Mouse (Mus musculus): ENCODE results near the gene Klhdc10.

Klhdc10 gene

DNA sequence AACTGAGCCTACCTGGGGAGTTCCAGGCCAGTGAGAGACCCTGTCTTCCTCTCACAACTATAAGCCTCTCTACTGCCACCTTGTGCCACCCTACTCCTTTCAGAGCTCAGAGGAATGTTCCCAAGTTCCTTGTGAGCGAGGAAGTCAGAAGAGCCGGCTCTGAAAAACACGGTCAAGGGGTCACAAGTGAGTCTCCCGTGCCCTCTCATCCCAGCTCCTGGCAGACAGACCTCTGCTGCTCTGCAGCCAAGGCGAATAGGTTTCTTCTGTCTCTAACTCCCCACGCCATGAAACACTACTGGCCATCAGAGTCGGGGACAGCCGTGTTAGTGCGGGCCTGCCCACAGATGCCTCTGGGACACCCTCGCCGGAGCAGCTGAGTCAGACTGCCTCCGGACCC lies 67.0 kb downstream of the Klhdc10 start:
- DNase-seq (ENCODE audit: low read depth, low spot score) = peak; percentile 74

DNA sequence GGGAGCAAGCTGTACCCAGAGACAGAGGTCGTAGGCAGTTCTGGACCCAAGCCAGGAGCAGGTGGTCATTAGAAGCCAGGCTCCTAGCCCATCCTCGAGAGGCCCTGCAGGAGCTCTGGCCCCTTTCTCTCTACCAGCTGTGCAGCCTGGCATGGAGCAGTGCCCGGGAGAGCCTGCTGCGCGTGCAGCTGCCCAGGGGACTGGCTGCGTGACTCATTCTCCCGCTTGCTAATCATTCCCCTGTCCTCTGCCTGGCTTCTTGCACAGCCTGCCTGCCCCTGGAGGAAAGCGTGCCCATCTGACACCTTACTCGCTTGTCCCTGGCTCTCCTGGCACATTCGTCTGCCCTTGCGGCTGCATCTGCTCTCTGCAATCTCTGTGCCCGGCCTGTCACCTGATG lies 67.7 kb downstream of the Klhdc10 start:
- DNase-seq (ENCODE audit: low read depth, low spot score) = peak; percentile 56

DNA sequence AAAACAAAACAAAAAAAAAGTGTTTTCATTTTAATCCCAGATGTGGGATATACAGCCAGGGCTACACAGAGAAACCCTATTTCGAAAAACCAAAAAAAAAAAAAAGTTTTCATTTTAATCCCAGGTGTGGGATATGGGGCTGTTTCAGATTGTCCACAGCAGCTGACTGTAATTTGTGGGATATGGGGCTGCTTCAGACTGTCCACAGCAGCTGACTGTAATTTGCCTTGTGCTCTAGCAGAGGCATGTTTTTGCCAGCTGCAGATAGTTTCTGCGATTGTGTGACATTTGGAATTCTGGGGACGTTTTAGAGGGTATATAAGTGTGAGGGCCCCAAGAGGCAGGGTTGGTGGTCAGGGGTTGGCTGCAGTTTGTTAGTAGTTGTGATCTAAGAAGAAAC lies 70.0 kb downstream of the Klhdc10 start:
- DNase-seq (ENCODE audit: low read depth, low spot score) = no peak

DNA sequence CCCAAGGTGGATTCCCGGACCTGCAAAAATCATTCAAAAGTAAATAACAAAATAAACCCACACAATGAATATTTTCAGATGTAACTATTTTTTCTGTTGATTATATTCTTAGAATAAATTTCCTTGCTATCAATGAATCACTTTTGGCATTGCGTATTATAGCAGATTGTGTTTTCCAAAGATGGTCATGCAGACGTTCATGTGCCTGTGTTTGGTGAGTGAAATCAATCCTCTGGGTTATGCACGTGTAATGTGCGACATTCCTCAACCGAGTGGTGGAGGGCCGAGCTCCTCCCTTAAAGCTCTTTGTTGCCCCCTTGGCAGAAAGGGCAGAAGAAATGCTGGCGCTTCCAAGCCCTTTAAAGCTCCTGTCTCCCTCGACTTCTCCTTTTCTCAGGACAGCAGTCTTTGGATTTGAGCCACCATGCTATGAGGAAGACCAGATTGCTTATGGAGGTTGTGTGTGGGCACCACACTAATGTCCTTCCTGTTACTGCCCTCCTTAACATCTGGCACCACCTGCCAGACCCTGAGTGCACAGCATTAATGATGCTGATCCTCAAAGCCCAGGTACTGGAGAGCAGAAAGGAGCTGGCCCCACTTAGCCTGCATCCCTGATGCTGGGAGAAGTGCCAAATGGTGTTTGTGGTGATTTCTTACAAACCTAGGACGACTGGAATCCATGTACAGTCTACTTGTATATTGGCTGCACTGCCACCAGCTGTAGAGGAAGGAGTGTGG lies 74.5 kb downstream of the Klhdc10 start:
- DNase-seq (ENCODE audit: low read depth, low spot score) = no peak

DNA sequence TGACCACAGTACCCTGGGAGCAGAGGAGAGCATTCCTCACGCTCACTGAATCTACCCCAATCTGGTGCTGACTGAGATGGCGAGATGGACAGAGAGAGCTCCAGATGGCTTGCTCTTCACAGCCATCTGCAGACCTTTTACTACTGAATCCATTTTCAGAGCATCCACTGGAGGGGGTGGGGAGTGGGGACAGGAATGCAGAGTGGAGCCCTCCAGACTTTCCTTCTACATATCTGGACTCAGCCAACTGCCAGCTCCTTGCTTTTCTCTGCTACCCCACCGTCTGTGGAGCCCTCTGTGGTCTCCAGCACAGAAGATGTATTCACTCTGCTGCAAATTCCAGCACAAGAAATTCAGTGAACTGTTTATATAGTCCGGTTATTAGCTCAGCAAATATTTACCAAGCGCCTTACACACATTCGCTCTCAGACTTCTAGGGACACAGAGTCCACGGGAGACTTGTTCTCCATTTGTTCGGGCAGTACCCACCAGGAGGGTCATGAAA lies 75.6 kb downstream of the Klhdc10 start:
- no peak for DNase-seq (ENCODE audit: low read depth, low spot score)

DNA sequence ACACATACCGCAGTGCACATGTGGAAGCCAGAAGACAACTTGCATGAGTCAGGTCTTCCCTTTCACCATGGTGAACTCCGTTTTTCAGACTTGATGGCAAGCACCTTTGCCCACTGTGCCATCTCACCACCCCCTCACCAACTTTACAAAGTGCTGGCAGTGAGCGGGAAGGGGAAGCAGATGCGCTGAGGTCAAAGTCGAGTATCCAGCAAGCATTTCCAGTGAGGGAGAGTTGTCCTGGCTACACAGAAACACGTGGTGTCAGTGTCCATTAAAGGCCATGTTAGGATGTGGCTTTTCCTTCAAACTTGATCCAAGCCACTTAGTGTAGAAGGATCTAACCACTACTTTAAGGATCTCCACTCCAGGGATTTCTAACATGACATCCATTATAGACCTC lies 76.1 kb downstream of the Klhdc10 start:
- no peak for DNase-seq (ENCODE audit: low read depth, low spot score)

DNA sequence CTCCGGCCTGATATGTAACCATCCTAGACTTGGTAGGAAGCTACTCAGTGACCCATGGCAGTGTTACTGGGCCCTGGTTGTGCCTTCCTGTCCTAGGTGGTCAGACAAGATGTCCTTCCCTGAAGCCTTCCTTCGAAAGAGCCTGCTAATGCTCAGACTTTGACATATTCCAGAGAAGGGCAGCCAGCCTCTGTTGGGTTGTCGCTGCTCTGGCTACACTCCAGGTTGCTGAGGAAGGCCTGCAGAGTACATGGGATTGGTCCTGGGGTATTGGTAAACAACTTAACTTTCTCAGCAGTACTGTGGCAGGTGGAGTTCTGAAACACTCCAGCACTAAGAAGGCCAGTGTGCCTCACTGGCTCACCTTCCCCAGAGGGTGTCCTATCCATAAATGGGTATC lies 77.8 kb downstream of the Klhdc10 start:
- no peak for DNase-seq (ENCODE audit: low read depth, low spot score)

DNA sequence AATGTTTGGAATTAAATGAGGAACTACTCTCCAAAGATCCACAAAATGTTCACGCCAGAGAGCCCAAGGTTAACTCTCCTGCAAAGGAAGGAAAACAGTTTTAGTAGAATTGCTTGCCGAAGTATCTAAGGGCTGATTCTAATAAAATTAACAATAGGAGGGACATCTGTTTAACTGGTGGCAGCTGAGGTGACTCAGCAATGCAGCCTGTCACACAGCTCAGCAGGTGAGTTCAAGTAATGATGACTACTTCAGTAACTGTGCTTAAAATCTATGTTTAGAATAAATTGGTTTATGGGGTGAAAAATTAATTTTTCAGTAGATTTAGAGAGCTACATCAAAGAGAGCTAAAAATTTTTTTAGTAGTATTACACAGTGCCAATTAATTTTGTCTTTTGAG lies 81.2 kb downstream of the Klhdc10 start:
- no peak for DNase-seq (ENCODE audit: low read depth, low spot score)

DNA sequence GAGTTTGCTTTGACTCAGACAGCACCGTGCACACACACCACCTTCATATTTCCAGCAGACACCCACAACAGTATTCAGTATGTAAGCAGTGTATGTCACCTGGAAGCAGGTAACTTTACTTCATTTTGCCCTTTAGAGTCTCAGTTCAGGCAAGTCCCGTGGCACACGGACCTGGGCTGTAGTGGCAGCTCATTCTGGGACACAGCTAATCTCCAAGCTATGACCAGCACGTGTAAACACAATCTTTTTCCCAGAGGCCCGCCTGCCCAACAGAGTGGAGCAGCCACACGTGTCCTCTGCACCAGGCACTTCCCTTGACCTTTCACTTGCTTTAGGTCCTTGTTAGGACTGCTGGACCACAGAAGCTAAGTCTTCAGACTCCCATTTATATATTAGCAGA lies 84.8 kb downstream of the Klhdc10 start:
- no peak for DNase-seq (ENCODE audit: low read depth, low spot score)

DNA sequence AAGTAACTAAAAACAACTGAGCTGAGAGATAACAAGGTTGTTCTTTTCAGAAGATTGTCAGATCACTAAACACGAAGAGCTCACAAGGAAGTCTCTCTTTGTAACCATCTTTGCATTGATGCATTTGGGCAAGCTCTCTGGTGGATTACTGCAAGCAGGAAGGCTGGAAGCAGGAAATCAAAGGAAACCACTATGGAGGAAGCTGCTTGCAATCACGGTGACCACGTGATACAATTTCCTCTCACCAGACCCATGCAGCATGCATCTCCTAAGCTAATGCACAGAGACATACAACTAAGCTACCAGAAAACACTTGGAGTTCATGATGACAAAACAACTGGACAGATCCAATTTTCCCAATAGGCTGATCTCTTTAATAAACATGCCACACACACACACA lies 97.4 kb downstream of the Klhdc10 start:
- DNase-seq (ENCODE audit: low read depth, low spot score) = no peak
